Mouse (Mus musculus): ENCODE data around the gene Hfe2. TPM values are rescaled to one million over a fixed set of nuclear protein-coding genes. Genes with fewer than 3 reads are reported as not detected.

Gene Hfe2
- polyA plus RNA-seq, 1 experiment from 2014 or later, result 0.35 TPM

DNA sequence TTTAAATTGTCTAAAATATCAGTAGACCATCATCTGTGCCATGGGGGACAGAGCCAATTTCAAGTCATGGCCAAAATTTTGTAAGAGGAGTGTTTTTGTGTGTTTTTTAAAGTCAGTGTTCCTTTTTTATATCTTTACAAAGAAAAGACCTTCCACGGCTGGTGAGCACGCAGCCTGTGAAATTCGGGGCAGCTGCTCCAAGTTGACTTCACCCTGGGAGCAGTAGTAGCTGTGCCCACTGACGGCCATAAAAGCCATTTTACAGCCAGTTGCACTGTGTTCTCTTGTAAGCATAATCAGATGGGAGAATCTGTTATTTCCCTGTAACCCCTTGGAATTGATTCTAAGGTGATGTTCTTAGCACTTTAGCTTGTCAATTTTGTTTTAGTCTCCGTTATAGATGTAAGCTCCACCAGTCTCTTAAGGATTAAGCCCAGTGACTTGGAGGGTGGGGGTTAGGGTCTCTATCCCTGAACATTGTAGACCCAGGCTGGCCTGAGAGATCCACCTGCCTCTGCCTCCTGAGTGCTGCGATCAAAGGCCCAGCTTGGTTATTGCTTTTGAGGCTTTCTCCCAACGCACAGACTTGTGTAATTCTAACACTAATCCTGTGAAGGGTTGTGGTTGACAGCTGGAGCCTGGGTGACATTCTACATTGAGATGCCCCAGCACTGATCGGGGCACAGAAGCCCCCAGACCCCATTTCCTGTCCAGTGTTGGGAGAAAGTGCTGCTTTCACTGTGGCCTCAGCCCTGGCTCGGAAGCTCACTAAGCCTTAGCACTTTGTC lies 36.1 kb downstream of the Hfe2 start:
- H3K9ac ChIP-seq (replicated peaks; ENCODE audit: low read depth), result peak overlapping the region; percentile 100
- WGBS, result 51% methylated on average over 9 of the region's 9 CpGs
- peaks cover 10% of the 10 kb centered on the region; the same call in 1 of the 2 replicates for H3K4me1 ChIP-seq (ENCODE audit: insufficient read depth, low read depth, low read length)
- TF ChIP-seq EP300 (IDR thresholded peaks at IDR 0.05) (peak; percentile 23), CTCF (IDR thresholded peaks at IDR 0.05) (no peak)
- H3K27ac ChIP-seq (ENCODE audit: low read length), result peak overlapping the region; percentile 99
- H3K36me3 ChIP-seq (ENCODE audit: insufficient read depth, low read length), result peaks cover 29% of the 10 kb centered on the region
- ATAC-seq, result no peak
- no peak for DNase-seq (ENCODE audit: low spot score)
- peak overlapping the region; percentile 62 for H3K4me2 ChIP-seq (replicated peaks; ENCODE audit: low read depth, low read length)
- H3K4me3 ChIP-seq (ENCODE audit: low read depth, low read length), result peak overlapping the region; percentile 90
- no peaks in the 10 kb centered on the region for H3K27me3 ChIP-seq (replicated peaks; ENCODE audit: insufficient read depth, low read length)
- no peaks in the 10 kb centered on the region for H3K9me3 ChIP-seq (ENCODE audit: low read length)

DNA sequence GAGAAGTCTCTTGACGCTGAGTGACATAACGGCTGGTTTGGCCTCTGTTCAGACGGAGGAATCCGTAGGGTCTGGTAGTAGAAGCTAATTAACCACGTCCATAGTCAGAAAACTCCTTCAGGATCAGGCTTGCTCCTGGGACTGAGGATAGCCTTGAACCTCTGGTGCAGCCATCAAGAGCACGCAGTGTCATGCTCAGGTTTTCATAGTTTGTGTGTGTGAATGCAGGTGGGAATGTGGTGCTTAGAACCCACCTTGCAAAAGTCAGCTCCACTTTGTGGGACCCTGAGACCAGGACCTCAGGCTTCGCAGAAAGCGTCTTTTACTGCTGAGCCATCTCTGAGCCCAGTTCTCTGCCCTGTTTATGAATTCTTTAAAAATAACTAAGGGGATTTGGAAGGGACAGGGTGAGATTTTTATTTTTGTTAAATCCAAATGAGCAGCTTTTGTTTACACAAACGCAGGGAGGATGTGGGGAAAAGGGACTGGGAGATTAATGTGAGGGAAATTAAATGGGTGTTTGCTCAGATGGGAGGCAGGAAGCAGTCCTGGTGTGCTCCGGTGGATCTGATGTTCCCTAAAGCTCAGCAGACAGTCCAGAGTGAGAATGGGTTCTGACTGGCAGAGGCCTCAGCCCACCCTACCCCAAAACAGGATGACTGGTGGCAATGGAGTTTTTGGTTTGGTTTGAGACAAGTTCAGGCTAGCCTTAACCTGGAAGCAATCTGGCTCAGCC lies 37.1 kb downstream of the Hfe2 start:
- DNase-seq (ENCODE audit: low spot score) (peak; percentile 81), ATAC-seq (peak; percentile 13; the same call in 1 of the 2 replicates)

DNA sequence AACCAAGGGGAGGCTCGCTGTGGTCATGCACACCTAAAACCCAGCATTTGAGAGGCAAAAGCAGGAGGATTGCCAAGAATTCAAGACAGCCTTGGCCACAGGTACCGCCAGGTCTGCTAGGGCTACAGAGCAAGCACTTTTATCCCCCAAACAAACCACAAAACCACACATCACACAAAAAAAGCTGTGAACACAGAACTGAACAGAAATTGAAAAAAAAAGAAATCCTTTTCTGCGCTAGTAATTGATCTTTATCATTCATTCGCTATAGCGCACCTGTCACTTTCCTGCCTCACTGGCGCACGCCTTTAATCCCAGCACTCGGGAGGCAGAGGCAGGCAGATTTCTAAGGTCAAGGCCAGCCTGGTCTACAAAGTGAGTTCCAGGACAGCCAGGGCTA lies 38.3 kb downstream of the Hfe2 start:
- ATAC-seq (0 out of 2 replicates have a peak, but pooled peaks have one; percentile 4), DNase-seq (ENCODE audit: low spot score) (peak; percentile 50)
- Histone ChIP-seq H3K4me1 (ENCODE audit: insufficient read depth, low read depth, low read length) (peaks cover 8% of the 10 kb centered on the region; the same call in 1 of the 2 replicates), H3K4me2 (replicated peaks; ENCODE audit: low read depth, low read length) (no peak overlapping the region), H3K9ac (replicated peaks; ENCODE audit: low read depth) (no peak overlapping the region), H3K27ac (ENCODE audit: low read length) (peak overlapping the region; percentile 99), H3K9me3 (ENCODE audit: low read length) (no peaks in the 10 kb centered on the region), H3K27me3 (replicated peaks; ENCODE audit: insufficient read depth, low read length) (no peaks in the 10 kb centered on the region), H3K36me3 (ENCODE audit: insufficient read depth, low read length) (peaks cover 29% of the 10 kb centered on the region), H3K4me3 (ENCODE audit: low read depth, low read length) (no peak overlapping the region)
- WGBS, result 84% methylated on average over 8 of the region's 8 CpGs
- TF ChIP-seq EP300 (IDR thresholded peaks at IDR 0.05) (no peak), CTCF (IDR thresholded peaks at IDR 0.05) (no peak)

More for the DNA sequence above, 37.1 kb downstream of the Hfe2 start:
- Histone ChIP-seq H3K4me1 (ENCODE audit: insufficient read depth, low read depth, low read length) (peaks cover 8% of the 10 kb centered on the region; the same call in 1 of the 2 replicates), H3K9me3 (ENCODE audit: low read length) (no peaks in the 10 kb centered on the region), H3K4me2 (replicated peaks; ENCODE audit: low read depth, low read length) (peak overlapping the region; percentile 62), H3K36me3 (ENCODE audit: insufficient read depth, low read length) (peaks cover 29% of the 10 kb centered on the region), H3K27ac (ENCODE audit: low read length) (peak overlapping the region; percentile 99), H3K9ac (replicated peaks; ENCODE audit: low read depth) (peak overlapping the region; percentile 100), H3K27me3 (replicated peaks; ENCODE audit: insufficient read depth, low read length) (no peaks in the 10 kb centered on the region), H3K4me3 (ENCODE audit: low read depth, low read length) (peak overlapping the region; percentile 90)
- TF ChIP-seq CTCF (IDR thresholded peaks at IDR 0.05) (no peak), EP300 (IDR thresholded peaks at IDR 0.05) (peak; percentile 56; the same call in 1 of the 2 replicates)
- 26% methylated on average over 10 of the region's 10 CpGs for WGBS

DNA sequence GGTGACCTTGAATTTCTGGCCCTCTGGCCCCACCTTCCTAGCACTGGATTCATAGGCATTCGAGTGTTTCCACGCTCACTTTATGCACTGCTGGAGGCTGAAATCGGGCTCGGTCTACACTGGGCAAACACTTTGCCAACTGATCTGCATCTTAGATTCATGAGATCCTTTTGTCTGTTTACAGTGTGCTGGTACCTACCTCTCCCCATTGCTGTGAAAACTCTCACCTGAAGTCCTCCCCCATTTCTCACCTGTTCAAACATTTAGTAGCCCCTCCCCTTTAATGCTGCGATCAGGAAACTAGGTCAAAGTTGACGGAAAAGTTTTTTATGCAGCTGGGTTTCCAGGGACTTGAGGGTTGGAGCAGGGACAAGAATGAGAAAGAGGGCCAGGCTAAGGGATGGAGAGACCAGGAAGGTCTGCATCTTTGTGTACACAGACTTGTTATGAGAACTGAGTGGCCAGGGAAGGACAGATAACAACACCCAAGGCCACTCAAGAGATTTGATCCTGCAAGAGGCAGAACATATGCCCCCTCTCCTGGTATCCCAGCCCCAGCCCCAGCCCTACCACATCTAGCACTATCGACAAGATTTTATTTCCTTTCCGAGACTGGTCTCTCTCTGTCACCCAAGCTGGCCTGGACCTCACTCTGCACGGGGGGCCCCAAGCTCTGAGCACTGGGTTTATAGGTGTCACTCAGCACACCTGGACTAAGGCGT lies 39.1 kb downstream of the Hfe2 start:
- peak; percentile 68 for ATAC-seq
- TF ChIP-seq CTCF (IDR thresholded peaks at IDR 0.05), result no peak
- peak; percentile 89 for TF ChIP-seq EP300 (IDR thresholded peaks at IDR 0.05)
- H3K4me3 ChIP-seq (ENCODE audit: low read depth, low read length), result no peak overlapping the region
- peaks cover 24% of the 10 kb centered on the region for H3K36me3 ChIP-seq (ENCODE audit: insufficient read depth, low read length)
- peak overlapping the region; percentile 25 for H3K4me2 ChIP-seq (replicated peaks; ENCODE audit: low read depth, low read length)
- peaks cover 8% of the 10 kb centered on the region; the same call in 1 of the 2 replicates for H3K4me1 ChIP-seq (ENCODE audit: insufficient read depth, low read depth, low read length)
- H3K9ac ChIP-seq (replicated peaks; ENCODE audit: low read depth), result no peak overlapping the region
- no peaks in the 10 kb centered on the region for H3K27me3 ChIP-seq (replicated peaks; ENCODE audit: insufficient read depth, low read length)
- WGBS, result 18% methylated on average over 10 of the region's 10 CpGs
- no peaks in the 10 kb centered on the region for H3K9me3 ChIP-seq (ENCODE audit: low read length)
- H3K27ac ChIP-seq (ENCODE audit: low read length), result peak overlapping the region; percentile 99
- peak; percentile 91 for DNase-seq (ENCODE audit: low spot score)

DNA sequence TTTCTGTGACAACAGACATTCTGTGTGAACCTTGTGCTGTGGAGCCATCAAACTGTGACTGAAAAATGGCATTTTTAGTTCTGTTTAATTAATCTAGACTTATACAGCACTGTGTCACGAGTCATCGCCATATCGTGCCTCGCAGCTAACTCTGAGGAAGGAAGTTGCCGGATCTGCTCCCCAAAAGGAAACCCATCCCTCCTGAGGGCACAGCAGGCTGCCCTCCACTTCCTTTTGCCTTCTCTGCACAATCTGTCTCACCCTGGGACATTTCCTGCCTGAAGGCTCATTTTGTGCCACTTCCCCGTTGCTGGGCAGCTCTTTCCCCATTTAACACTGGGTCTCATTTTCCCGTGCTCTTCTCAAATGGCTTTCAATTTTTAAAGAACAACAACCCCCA lies 39.7 kb downstream of the Hfe2 start:
- Histone ChIP-seq H3K4me3 (ENCODE audit: low read depth, low read length) (no peak overlapping the region), H3K4me2 (replicated peaks; ENCODE audit: low read depth, low read length) (peak overlapping the region; percentile 25), H3K9ac (replicated peaks; ENCODE audit: low read depth) (no peak overlapping the region), H3K4me1 (ENCODE audit: insufficient read depth, low read depth, low read length) (peaks cover 8% of the 10 kb centered on the region; the same call in 1 of the 2 replicates), H3K27me3 (replicated peaks; ENCODE audit: insufficient read depth, low read length) (no peaks in the 10 kb centered on the region), H3K9me3 (ENCODE audit: low read length) (no peaks in the 10 kb centered on the region), H3K27ac (ENCODE audit: low read length) (peak overlapping the region; percentile 99), H3K36me3 (ENCODE audit: insufficient read depth, low read length) (peaks cover 18% of the 10 kb centered on the region)
- TF ChIP-seq CTCF (IDR thresholded peaks at IDR 0.05) (no peak), EP300 (IDR thresholded peaks at IDR 0.05) (peak; percentile 96)
- peak; percentile 85 for DNase-seq (ENCODE audit: low spot score)
- 11% methylated on average over 7 of the region's 7 CpGs for WGBS
- ATAC-seq, result peak; percentile 42

All from lung, postnatal 0 days (tissue).